Mouse (Mus musculus) bone marrow, adult 2 months (tissue): ENCODE results near the gene Brd1.

ENCODE experiments used
- CTCF ChIP-seq: fragments of 200-500 bp; IDR thresholded peaks from 2 replicates; pipeline ENCODE4 v1.5.1; 2011; ENCODE audit warnings: low read length, control low read depth; ENCODE audit not compliant: control insufficient read depth, insufficient read depth
- POLR2A ChIP-seq: fragments of 200-500 bp; IDR thresholded peaks from 2 replicates; pipeline ENCODE4 v1.6.1; 2011; ENCODE audit warnings: low read depth, mild to moderate bottlenecking, control low read depth, low read length, borderline replicate concordance; ENCODE audit not compliant: control insufficient read depth

- TF ChIP-seq POLR2A, result no peak
- TF ChIP-seq CTCF, result no peak
Measured at GRCm38 (mm10) chr15:88706320-88706719, 27.7 kb downstream of the Brd1 start.
